Mouse (Mus musculus) kidney, adult 2 months (tissue): ENCODE results near the gene Dnph1. TPM values are rescaled to one million over a fixed set of nuclear protein-coding genes. Genes with fewer than 3 reads are reported as not detected.
"Not testable (repeated sequence)": the region's sequence is repeated elsewhere in the genome, so short reads cannot be mapped to it uniquely, and the experiment has no call there.

Experiments used
- DNase-seq: peaks from one replicate; pipeline ENCODE4 v3.0.0; 2021
- H3K27ac ChIP-seq: fragments of 200-500 bp; 2 replicates; pipeline ENCODE4 v1.5.1; 2012; ENCODE audit warnings: low read depth, low read length, control low read depth, inconsistent platforms; ENCODE audit not compliant: insufficient read depth
- H3K27me3 ChIP-seq: fragments of 200-500 bp; replicated peaks from 2 replicates; pipeline ENCODE4 v1.6.1; 2012; ENCODE audit warnings: mild to moderate bottlenecking, moderate library complexity, low read length, inconsistent platforms; ENCODE audit not compliant: control insufficient read depth, insufficient read depth
- H3K36me3 ChIP-seq: fragments of 200-500 bp; 2 replicates; pipeline ENCODE4 v1.6.1; 2012; ENCODE audit warnings: mild to moderate bottlenecking, moderate library complexity, low read length, inconsistent platforms; ENCODE audit not compliant: control insufficient read depth, insufficient read depth
- H3K4me1 ChIP-seq: fragments of 200-500 bp; 2 replicates; pipeline ENCODE4 v1.6.1; 2011; ENCODE audit warnings: low read length; ENCODE audit not compliant: control insufficient read depth, insufficient read depth
- H3K4me3 ChIP-seq: fragments of 200-500 bp; 2 replicates; pipeline ENCODE4 v1.5.1; 2011; ENCODE audit warnings: mild to moderate bottlenecking, low read depth, low read length, control low read depth; ENCODE audit not compliant: insufficient read depth
- CTCF ChIP-seq: fragments of 200-500 bp; conservative IDR thresholded peaks from 2 replicates; pipeline ENCODE4 v1.5.1; 2011; ENCODE audit warnings: low read depth, mild to moderate bottlenecking, control low read depth, low read length, moderate library complexity, mixed read lengths; ENCODE audit not compliant: insufficient read depth, insufficient read length
- POLR2A ChIP-seq: fragments of 200-500 bp; IDR thresholded peaks from one replicate; pipeline ENCODE4 v1.6.1; 2011; ENCODE audit warnings: low read depth, low read length, control low read depth
- WGBS: fragments of 180-500 bp; shearing (Covaris S2); methylation state at CpG from one replicate; pipeline ENCODE4 v1.1.7; 2018; 5-methylcytosine and 5-hydroxymethylcytosine counted together
- polyA plus RNA-seq: library from polyadenylated mRNA; depleted of rRNA; stranded (reverse); fragments of >200 nt; gene quantifications from 2 replicates; pipeline ENCODE4 v1.2.3, GENCODE M21; 2012

The Dnph1 gene
- polyA plus RNA-seq, 1 experiment = 22.8 TPM

- peak; percentile 81 for DNase-seq
- under 1% methylated on average over 16 of the region's 16 CpGs for WGBS
- Histone ChIP-seq H3K27ac (peak overlapping the region; percentile 81), H3K27me3 (peaks cover 2% of the 10 kb centered on the region; the same call in 1 of the 2 replicates), H3K36me3 (no peaks in the 10 kb centered on the region), H3K4me3 (peak overlapping the region; percentile 53), H3K4me1 (no peaks in the 10 kb centered on the region)
- TF ChIP-seq POLR2A = no peak
- TF ChIP-seq CTCF = no peak
These were observed 12.9 kb upstream of the Dnph1 start for GRCm38 (mm10) chr17:46483561-46484001.

- Histone ChIP-seq H3K36me3 (no peaks in the 10 kb centered on the region), H3K27ac (peak overlapping the region; percentile 81), H3K4me1 (no peaks in the 10 kb centered on the region), H3K27me3 (peaks cover 2% of the 10 kb centered on the region; the same call in 1 of the 2 replicates), H3K4me3 (peak overlapping the region; percentile 53)
- TF ChIP-seq CTCF (no peak), POLR2A (no peak)
- 2% methylated on average over 13 of the region's 13 CpGs for WGBS
- peak; percentile 93 for DNase-seq
These were observed 12.5 kb upstream of the Dnph1 start for GRCm38 (mm10) chr17:46484021-46484431.

GRCm38 (mm10) chr17:46484461-46484875 lies 12.0 kb upstream of the Dnph1 start:
- DNase-seq = peak; percentile 29
- 12% methylated on average over 6 of the region's 6 CpGs for WGBS
- Histone ChIP-seq H3K27ac (peak overlapping the region; percentile 49; the same call in 1 of the 2 replicates), H3K27me3 (peaks cover 2% of the 10 kb centered on the region; the same call in 1 of the 2 replicates), H3K4me1 (no peaks in the 10 kb centered on the region), H3K4me3 (no peak overlapping the region), H3K36me3 (no peaks in the 10 kb centered on the region)
- TF ChIP-seq POLR2A (no peak), CTCF (peak; percentile 26; the same call in 1 of the 2 replicates)

GRCm38 (mm10) chr17:46486995-46487394 lies 9.5 kb upstream of the Dnph1 start:
- Histone ChIP-seq H3K4me1 (no peaks in the 10 kb centered on the region), H3K4me3 (no peak overlapping the region), H3K27ac (no peak overlapping the region), H3K36me3 (no peaks in the 10 kb centered on the region), H3K27me3 (peaks cover 2% of the 10 kb centered on the region; the same call in 1 of the 2 replicates)
- TF ChIP-seq CTCF = no peak
- no peak for TF ChIP-seq POLR2A
- no peak for DNase-seq
- WGBS = 18% methylated on average over 22 of the region's 22 CpGs

GRCm38 (mm10) chr17:46487431-46487830 lies 9.1 kb upstream of the Dnph1 start, which contains the start of gene Ttbk1:
Ttbk1 (minus strand) TSS chr17:46487675.
- H3K4me1 ChIP-seq = no peaks in the 10 kb centered on the region
- no peak for DNase-seq
- 1% methylated on average over 41 of the region's 49 CpGs for WGBS
- peaks cover 2% of the 10 kb centered on the region; the same call in 1 of the 2 replicates for H3K27me3 ChIP-seq
- H3K4me3 ChIP-seq = no peak within 1 kb of the TSS
- no peak within 1 kb of the TSS for H3K27ac ChIP-seq
- no peak for TF ChIP-seq POLR2A
- TF ChIP-seq CTCF = no peak
- H3K36me3 ChIP-seq = no peaks in the 10 kb centered on the region

GRCm38 (mm10) chr17:46495486-46495885 lies 1.0 kb upstream of the Dnph1 start:
- no peak overlapping the region for H3K27ac ChIP-seq
- no peaks in the 10 kb centered on the region for H3K36me3 ChIP-seq
- no peak overlapping the region for H3K4me3 ChIP-seq
- peaks cover 4% of the 10 kb centered on the region; the same call in 1 of the 2 replicates for H3K4me1 ChIP-seq
- H3K27me3 ChIP-seq = no peaks in the 10 kb centered on the region
- WGBS = 43% methylated on average over 5 of the region's 5 CpGs
- TF ChIP-seq POLR2A (no peak), CTCF (no peak)
- no peak for DNase-seq

- H3K27ac ChIP-seq, H3K27me3 ChIP-seq, H3K36me3 ChIP-seq, DNase-seq, H3K4me3 ChIP-seq, H3K4me1 ChIP-seq: not testable (repeated sequence)
These were observed 430 bp upstream of the Dnph1 start for GRCm38 (mm10) chr17:46496081-46496480.
